Mouse (Mus musculus) lung, embryonic 15.5 days (tissue): ENCODE data around the gene Btbd11. TPM values are rescaled to one million over a fixed set of nuclear protein-coding genes. Genes with fewer than 3 reads are reported as not detected.
A peak's percentile ranks its signal among the peaks of the same experiment; 100 is the strongest.

ENCODE experiments used
- ATAC-seq: fragments of 200-750 bp; cut with Nextera tagmentation; 2 replicates; pipeline ENCODE4 v1.8.0; 2017; ENCODE audit warnings: moderate number of reproducible peaks, borderline replicate concordance; ENCODE audit not compliant: low FRiP score, low TSS enrichment; ENCODE audit errors: extremely low read depth
- H3K27ac ChIP-seq: fragments of 300-500 bp; sonication (generic); 2 replicates; pipeline ENCODE4 v1.5.1; 2015; ENCODE audit warnings: moderate library complexity, mild to moderate bottlenecking, inconsistent platforms
- H3K27me3 ChIP-seq: fragments of 300-500 bp; sonication (generic); 2 replicates; pipeline ENCODE4 v1.6.1; 2015; ENCODE audit warnings: inconsistent platforms
- H3K36me3 ChIP-seq: fragments of 300-500 bp; sonication (generic); 2 replicates; pipeline ENCODE4 v1.6.1; 2015; ENCODE audit warnings: inconsistent platforms
- H3K4me1 ChIP-seq: fragments of 300-500 bp; sonication (generic); 2 replicates; pipeline ENCODE4 v1.6.1; 2015; ENCODE audit warnings: inconsistent platforms
- H3K4me2 ChIP-seq: fragments of 300-500 bp; sonication (generic); 2 replicates; pipeline ENCODE4 v1.6.1; 2015; ENCODE audit warnings: inconsistent platforms, mild to moderate bottlenecking, moderate library complexity
- H3K4me3 ChIP-seq: fragments of 300-500 bp; sonication (generic); 2 replicates; pipeline ENCODE4 v1.5.1; 2015; ENCODE audit warnings: mild to moderate bottlenecking, inconsistent platforms
- H3K9ac ChIP-seq: fragments of 300-500 bp; sonication (generic); 2 replicates; pipeline ENCODE4 v1.6.1; 2015; ENCODE audit warnings: inconsistent platforms
- H3K9me3 ChIP-seq: fragments of 300-500 bp; sonication (generic); 2 replicates; pipeline ENCODE4 v1.6.1; 2016; ENCODE audit warnings: inconsistent platforms
- WGBS: fragments of 180-500 bp; shearing (Covaris S2); methylation state at CpG from one replicate; pipeline ENCODE4 v1.1.7; 2015; 5-methylcytosine and 5-hydroxymethylcytosine counted together
- polyA plus RNA-seq: library from polyadenylated mRNA; unstranded; fragments of >200 nt; fragmentation: Nextera tagmentation; extraction: Ambion mirVana; gene quantifications from 2 replicates; pipeline ENCODE4 v1.2.1, GENCODE M21; 2015

Gene Btbd11
- polyA plus RNA-seq, 1 experiment from 2014 or later, result 2.0 TPM

DNA sequence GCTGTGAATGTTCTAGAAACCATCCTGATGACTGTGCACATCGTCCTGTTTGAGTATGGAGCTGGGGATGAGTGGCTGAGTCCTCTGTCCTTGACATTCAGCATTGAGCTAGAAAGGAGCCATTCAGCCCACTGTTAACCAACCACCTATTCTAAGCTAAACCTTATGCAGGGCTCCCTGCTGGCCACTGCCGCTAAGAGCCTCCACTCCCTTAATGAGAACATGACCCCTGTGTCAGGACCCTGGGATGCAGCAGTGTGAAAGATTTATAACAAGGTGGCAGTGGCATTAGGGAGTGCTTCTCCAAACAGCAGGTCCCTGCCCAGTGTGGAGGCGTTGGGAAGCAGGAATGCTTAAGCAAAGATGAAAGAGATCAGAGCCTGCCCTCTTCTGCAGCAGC is 123.7 kb downstream of the Btbd11 start:
- Histone ChIP-seq H3K36me3 (no peaks in the 10 kb centered on the region), H3K27ac (no peak overlapping the region), H3K4me3 (no peak overlapping the region), H3K9me3 (no peaks in the 10 kb centered on the region), H3K9ac (no peak overlapping the region), H3K27me3 (no peaks in the 10 kb centered on the region), H3K4me1 (no peaks in the 10 kb centered on the region), H3K4me2 (no peak overlapping the region)
- ATAC-seq, result no peak
- 9% methylated on average over 3 of the region's 3 CpGs for WGBS

DNA sequence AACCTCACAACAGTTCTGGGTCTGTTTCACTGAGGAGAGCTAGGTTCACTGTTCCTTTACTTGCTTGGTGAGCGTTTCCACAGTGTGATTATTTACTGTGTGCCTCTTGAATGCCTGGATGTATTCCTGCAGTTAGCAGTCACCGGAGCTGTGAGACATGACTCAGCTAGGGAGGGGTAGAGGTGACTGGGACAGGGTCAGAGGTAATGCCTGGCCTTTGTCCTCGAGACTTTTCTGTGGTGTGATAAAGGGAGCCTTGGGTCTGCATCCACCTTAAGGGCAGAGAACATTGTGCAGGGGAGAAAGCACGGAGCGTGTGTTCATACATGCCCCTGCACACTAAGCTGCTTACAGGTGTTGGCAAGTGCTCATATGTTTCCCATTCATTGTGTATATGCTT is 126.2 kb downstream of the Btbd11 start:
- Histone ChIP-seq H3K4me3 (no peak overlapping the region), H3K36me3 (no peaks in the 10 kb centered on the region), H3K9ac (no peak overlapping the region), H3K4me1 (no peaks in the 10 kb centered on the region), H3K4me2 (no peak overlapping the region), H3K27ac (no peak overlapping the region), H3K9me3 (no peaks in the 10 kb centered on the region), H3K27me3 (no peaks in the 10 kb centered on the region)
- WGBS, result 58% methylated on average over 5 of the region's 5 CpGs
- no peak for ATAC-seq

DNA sequence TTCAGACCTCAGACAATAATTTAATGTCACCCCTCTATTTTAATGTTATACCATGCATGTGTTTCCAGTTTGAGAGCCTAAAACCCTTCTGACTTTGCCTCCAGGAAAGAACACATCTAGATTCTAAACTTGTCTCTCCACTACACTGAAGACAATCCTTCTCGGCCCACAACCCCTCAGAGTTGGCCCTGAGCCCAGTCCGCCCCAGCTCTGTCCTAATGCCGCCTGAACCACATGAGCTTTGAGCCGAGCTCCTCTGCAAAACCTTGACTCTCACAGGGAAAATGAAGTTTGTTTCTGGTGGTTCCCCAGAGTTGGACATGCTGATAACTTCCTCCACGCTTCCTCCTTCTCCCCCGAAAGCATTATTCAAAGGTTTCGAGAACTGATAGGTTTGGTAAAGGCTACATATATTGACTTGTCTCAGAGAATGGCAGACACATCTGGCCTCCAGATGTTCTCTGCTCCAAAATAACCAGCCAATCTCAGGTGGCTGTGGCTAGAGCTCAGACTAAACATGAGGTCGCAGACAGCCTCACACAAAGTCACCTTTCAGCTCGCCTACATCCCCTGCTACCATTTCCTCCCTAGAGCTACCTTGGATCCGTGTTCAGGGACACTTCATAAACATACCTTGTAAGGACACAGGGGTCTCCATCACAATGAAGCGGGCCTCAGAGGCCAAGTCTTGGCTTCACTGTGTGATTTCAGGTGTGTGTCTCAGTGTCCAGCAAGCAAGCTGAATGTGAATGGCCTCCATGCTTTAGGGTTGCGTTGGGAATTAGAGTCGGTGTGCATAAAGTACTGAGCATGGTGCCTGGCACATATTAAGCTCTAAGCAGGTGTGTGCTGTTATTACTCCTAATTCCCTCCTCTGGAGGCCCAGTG is 130.9 kb downstream of the Btbd11 start:
- WGBS, result 55% methylated on average over 13 of the region's 13 CpGs
- no peaks in the 10 kb centered on the region for H3K4me1 ChIP-seq
- no peaks in the 10 kb centered on the region for H3K36me3 ChIP-seq
- H3K4me2 ChIP-seq, result no peak overlapping the region
- H3K9ac ChIP-seq, result no peak overlapping the region
- ATAC-seq, result no peak
- H3K27me3 ChIP-seq, result no peaks in the 10 kb centered on the region
- H3K4me3 ChIP-seq, result no peak overlapping the region
- H3K9me3 ChIP-seq, result no peaks in the 10 kb centered on the region
- H3K27ac ChIP-seq, result no peak overlapping the region

DNA sequence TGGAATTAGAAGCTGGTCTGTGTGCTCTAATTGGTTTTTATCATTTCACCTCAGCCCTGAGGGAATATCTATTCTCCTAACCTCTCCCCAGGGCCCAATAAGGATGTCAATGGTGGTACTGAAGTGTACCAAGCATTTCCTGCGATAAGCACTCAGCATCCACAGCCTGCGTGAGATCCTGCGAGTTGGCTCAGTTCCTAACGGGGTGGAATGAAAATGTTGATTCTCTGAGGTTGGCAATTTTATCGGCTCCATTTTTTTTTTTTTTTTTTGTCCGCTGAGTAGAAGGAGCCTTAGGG is 131.4 kb downstream of the Btbd11 start:
- H3K27me3 ChIP-seq, result no peaks in the 10 kb centered on the region
- no peaks in the 10 kb centered on the region for H3K4me1 ChIP-seq
- WGBS, result 83% methylated on average over 6 of the region's 6 CpGs
- H3K4me3 ChIP-seq, result no peak overlapping the region
- no peak overlapping the region for H3K9ac ChIP-seq
- H3K27ac ChIP-seq, result no peak overlapping the region
- H3K4me2 ChIP-seq, result no peak overlapping the region
- no peak for ATAC-seq
- H3K9me3 ChIP-seq, result no peaks in the 10 kb centered on the region
- no peaks in the 10 kb centered on the region for H3K36me3 ChIP-seq

DNA sequence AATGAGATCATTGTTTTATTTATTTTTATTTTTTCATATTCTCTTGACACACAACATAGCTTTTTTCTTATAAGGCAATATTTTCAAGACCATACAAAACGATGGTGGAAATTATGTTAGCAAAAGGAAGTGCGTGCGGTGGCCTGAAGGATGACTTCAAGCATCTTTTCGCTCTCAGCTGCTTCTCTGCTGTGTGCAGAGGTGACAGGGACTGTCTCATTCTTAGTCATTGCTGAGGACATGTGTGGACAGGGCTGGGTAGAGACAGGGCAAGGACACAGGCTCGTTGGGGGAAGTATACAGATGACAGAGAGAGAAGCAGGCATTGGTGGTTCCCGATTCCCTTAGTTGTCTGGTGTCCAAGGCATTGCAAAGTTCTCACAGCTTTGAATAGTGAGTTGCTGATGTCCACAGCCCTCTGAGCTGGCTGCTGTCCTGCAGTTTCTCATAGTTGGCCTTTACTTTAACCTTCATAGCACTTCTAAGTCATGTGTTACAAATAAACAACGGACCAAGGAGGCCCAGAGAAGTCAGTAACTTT is 135.7 kb downstream of the Btbd11 start:
- Histone ChIP-seq H3K9me3 (no peaks in the 10 kb centered on the region), H3K27ac (no peak overlapping the region), H3K27me3 (no peaks in the 10 kb centered on the region), H3K36me3 (no peaks in the 10 kb centered on the region), H3K4me3 (no peak overlapping the region), H3K9ac (no peak overlapping the region), H3K4me1 (no peaks in the 10 kb centered on the region), H3K4me2 (no peak overlapping the region)
- 66% methylated on average over 7 of the region's 7 CpGs for WGBS
- ATAC-seq, result no peak

DNA sequence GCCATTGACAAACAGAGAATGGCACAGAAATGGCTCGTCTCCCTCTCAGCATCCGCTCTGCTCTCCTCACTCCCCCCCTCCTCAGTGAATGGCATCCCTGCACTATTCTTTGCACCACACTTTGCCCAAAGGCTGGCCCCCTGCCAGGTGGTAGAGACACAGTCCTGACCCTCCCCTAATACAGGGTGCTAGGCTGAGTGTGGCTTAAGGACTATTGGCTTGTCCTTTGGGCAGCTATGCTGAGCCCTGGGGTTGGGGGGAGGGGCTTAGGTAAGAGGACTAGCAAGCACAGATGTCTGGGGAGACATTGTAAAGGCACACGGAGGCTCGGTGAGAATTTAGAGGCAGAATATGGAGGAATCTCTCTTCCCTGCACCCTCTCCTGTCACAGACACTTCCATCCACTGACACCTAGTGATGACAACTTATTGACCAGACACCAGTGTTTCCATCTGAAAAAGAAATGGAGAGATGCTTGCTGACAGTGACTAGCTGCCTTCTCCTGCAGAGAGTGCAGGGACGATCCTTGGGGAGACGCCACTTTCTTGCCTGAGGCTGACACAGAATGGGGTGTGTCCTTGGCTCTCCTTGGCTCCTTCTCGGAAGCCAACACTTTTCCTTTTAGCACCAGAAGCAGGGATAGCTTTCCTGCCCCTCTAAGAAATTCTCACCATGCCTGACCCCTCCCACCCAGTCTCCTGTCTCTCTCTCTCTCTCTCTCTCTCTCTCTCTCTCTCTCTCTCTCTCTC is 138.8 kb downstream of the Btbd11 start:
- no peaks in the 10 kb centered on the region for H3K27me3 ChIP-seq
- H3K9ac ChIP-seq, result no peak overlapping the region
- WGBS, result 20% methylated on average over 7 of the region's 7 CpGs
- H3K27ac ChIP-seq, result no peak overlapping the region
- H3K4me1 ChIP-seq, result no peaks in the 10 kb centered on the region
- ATAC-seq, result peak; percentile 37; the same call in 1 of the 2 replicates
- no peak overlapping the region for H3K4me3 ChIP-seq
- H3K9me3 ChIP-seq, result no peaks in the 10 kb centered on the region
- H3K36me3 ChIP-seq, result no peaks in the 10 kb centered on the region
- H3K4me2 ChIP-seq, result no peak overlapping the region

DNA sequence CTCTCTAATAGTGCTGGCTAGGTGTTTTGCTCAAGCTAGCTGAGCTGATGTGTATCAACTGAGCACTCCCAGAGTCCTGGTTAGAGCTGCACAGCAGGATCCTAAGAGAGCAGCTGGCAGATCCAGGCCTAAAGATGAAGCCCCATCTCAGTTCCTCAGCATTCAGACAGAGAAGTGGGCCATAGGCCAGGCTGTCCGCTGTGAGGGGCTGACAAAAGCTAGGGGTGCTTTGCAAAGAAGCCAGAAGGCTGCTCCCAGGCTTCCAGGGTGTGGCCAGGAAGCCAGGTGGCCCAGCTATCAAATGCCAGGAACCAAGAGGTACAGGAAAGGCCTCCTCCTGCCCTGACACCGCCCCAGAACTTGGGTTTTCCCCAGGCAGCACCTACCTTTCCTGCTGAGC is 140.0 kb downstream of the Btbd11 start:
- Histone ChIP-seq H3K4me3 (no peak overlapping the region), H3K27ac (no peak overlapping the region), H3K36me3 (no peaks in the 10 kb centered on the region), H3K9me3 (no peaks in the 10 kb centered on the region), H3K9ac (no peak overlapping the region), H3K27me3 (no peaks in the 10 kb centered on the region), H3K4me2 (no peak overlapping the region), H3K4me1 (no peaks in the 10 kb centered on the region)
- ATAC-seq, result no peak
- WGBS, result 72% methylated on average over 2 of the region's 2 CpGs

DNA sequence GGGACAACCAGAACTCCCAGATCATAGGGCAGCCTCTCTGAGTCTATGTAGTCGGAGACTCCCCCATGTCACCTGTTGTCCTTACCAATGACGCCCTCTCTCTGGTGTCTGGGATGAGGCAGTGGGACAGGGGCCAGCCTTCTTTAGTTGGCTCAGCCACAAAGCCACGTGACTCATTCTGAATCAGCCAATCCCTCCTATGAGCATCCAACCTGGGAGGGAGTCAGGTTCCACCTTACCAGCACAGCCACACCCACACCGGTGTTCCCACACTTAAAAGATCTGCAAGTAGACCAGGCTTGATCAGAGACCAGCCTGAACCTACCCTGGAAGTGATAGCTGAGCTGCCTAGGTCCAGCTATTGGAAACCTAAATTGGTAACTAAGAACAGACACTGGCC is 141.1 kb downstream of the Btbd11 start:
- no peak for ATAC-seq
- H3K27me3 ChIP-seq, result no peaks in the 10 kb centered on the region
- H3K4me3 ChIP-seq, result no peak overlapping the region
- no peaks in the 10 kb centered on the region for H3K36me3 ChIP-seq
- 52% methylated on average over 4 of the region's 4 CpGs for WGBS
- no peak overlapping the region for H3K9ac ChIP-seq
- H3K9me3 ChIP-seq, result no peaks in the 10 kb centered on the region
- H3K4me2 ChIP-seq, result no peak overlapping the region
- H3K4me1 ChIP-seq, result no peaks in the 10 kb centered on the region
- H3K27ac ChIP-seq, result no peak overlapping the region

DNA sequence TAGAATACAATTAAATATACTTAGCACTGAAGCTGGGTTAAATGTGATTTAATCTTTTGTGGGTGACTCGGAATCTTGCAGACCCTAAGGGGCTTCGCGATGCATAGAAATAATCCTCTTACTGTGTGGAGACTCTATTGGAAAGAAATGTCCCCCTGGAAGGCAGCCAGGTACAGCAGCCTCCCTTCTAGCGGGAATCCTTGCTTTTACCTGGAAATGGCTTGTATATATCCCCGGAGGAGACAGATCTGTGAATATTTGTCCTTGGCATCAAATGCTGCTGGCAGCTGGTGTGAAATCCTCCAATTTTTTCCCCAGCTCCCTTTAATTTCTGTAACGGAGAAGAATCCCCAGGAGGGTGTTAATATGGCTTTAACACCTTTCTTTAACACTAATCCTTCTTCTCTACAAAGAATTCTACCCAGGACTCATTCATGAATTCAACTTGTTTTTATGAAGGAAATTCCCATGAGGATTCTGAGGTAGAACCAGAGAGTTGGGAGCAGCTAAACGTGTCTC is 146.6 kb downstream of the Btbd11 start:
- ATAC-seq, result no peak
- Histone ChIP-seq H3K27ac (no peak overlapping the region), H3K4me1 (no peaks in the 10 kb centered on the region), H3K9me3 (no peaks in the 10 kb centered on the region), H3K4me2 (no peak overlapping the region), H3K9ac (no peak overlapping the region), H3K36me3 (no peaks in the 10 kb centered on the region), H3K27me3 (no peaks in the 10 kb centered on the region), H3K4me3 (no peak overlapping the region)
- 57% methylated on average over 7 of the region's 7 CpGs for WGBS

DNA sequence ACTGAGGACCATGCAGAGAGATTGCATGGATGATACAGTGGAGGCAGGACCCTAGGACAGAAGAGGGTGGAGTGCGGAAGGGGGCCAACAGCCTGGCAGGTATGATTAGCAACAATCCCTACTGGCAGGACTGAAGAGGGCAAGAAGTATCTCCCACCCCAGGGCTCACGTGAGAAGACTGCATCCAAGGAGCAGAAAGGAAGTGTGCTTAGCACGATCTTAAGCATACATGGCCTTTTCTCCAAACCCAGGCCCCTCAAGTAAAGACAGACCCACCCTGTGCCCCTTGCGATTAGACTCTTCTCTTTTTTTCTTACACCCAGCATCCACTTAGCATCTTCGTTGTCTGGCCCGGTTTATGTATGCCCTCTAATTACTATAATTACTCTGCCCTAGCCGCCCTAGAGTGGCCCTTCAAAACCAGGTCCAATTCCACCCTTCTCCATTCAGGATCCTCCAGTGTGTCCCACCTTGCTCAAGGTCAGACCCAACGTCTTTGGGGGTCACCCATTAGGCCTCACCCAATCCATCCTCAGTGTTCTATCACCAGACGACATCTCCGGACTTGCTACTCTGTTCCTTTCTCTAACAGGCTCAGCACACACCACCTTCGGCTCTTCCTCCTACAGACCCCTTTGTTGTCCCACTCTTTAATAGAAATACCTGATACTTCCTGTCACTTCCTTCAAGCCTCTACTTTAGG is 151.6 kb downstream of the Btbd11 start:
- ATAC-seq, result no peak
- H3K36me3 ChIP-seq, result no peaks in the 10 kb centered on the region
- H3K9ac ChIP-seq, result no peak overlapping the region
- H3K27me3 ChIP-seq, result no peaks in the 10 kb centered on the region
- WGBS, result 82% methylated on average over 11 of the region's 11 CpGs
- H3K4me3 ChIP-seq, result no peak overlapping the region
- H3K4me2 ChIP-seq, result no peak overlapping the region
- H3K27ac ChIP-seq, result no peak overlapping the region
- no peaks in the 10 kb centered on the region for H3K9me3 ChIP-seq
- H3K4me1 ChIP-seq, result no peaks in the 10 kb centered on the region

DNA sequence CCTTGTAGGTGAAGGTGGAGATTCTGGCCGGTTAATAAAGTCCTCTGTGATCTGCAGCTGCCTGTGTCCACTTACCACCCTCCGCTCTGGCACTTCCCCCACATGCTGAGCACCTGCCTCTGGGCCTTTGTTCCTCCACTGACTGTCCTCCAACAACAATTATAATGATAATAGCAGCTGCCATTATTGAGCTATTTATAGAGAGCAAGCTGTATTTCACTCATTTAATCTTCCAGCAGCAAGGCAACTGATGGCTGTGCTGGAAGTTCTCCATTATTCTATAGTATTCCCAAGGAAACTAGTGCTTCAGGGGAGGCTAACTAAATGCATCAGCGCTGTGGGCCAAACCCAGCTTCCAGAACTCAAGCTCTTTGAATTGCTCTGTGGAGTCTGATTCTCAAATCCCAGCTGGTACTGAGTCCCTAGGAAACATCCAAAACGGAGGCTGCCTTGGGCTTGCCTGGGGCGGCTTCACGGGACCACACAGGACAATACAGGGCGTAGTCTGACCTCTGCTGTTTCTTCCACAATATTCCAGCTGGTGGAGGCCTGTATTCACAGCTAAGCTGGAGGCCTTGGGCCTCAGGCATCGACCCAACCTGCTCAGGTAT is 153.0 kb downstream of the Btbd11 start:
- 39% methylated on average over 8 of the region's 8 CpGs for WGBS
- H3K4me2 ChIP-seq, result no peak overlapping the region
- no peaks in the 10 kb centered on the region for H3K27me3 ChIP-seq
- no peaks in the 10 kb centered on the region for H3K36me3 ChIP-seq
- no peak overlapping the region for H3K9ac ChIP-seq
- no peaks in the 10 kb centered on the region for H3K9me3 ChIP-seq
- ATAC-seq, result no peak
- H3K27ac ChIP-seq, result no peak overlapping the region
- H3K4me3 ChIP-seq, result no peak overlapping the region
- no peaks in the 10 kb centered on the region for H3K4me1 ChIP-seq
